Mouse (Mus musculus) urinary bladder, postnatal 36 days (tissue): Measurements from ENCODE around the gene Wdr95.
A peak's percentile ranks its signal among the peaks of the same experiment; 100 is the strongest.
"Not testable (repeated sequence)": the region's sequence is repeated elsewhere in the genome, so short reads cannot be mapped to it uniquely, and the experiment has no call there.

Experiments
- DNase-seq, 2 experiments: peaks; one replicate each; pipeline ENCODE4 v3.0.0; 2022; ENCODE audit warnings: low spot score in 2 of 2, mixed read lengths in 1 of 2

The Wdr95 gene

GRCm38 (mm10) chr5:149514890-149515289 lies 13.6 kb upstream of the Wdr95 start:
- no peak for DNase-seq

- no peak for DNase-seq
Observed at GRCm38 (mm10) chr5:149517116-149517515, 11.4 kb upstream of the Wdr95 start.

GRCm38 (mm10) chr5:149520806-149521205 lies 7.7 kb upstream of the Wdr95 start:
- no peak for DNase-seq

- DNase-seq, result no peak
Observed at GRCm38 (mm10) chr5:149523856-149524241, 4.6 kb upstream of the Wdr95 start.

- DNase-seq, result peak; percentile 61 to 75
Observed at GRCm38 (mm10) chr5:149524242-149524858, 4.1 kb upstream of the Wdr95 start.

- DNase-seq, result no peak
Observed at GRCm38 (mm10) chr5:149525055-149525785, 3.3 kb upstream of the Wdr95 start.

- peak in 1 of 2 experiments; percentile 25 for DNase-seq
Observed at GRCm38 (mm10) chr5:149526467-149526951, 2.0 kb upstream of the Wdr95 start.

- not testable (repeated sequence) for DNase-seq
Observed at GRCm38 (mm10) chr5:149527292-149527691, 1.2 kb upstream of the Wdr95 start.

- DNase-seq, result no peak
Observed at GRCm38 (mm10) chr5:149533847-149534246, 5.4 kb downstream of the Wdr95 start.

GRCm38 (mm10) chr5:149536005-149536404 lies 7.5 kb downstream of the Wdr95 start:
- DNase-seq, result no peak

- DNase-seq, result no peak
Observed at GRCm38 (mm10) chr5:149537796-149538511, 9.5 kb downstream of the Wdr95 start.

- no peak for DNase-seq
Observed at GRCm38 (mm10) chr5:149538531-149538930, 10.1 kb downstream of the Wdr95 start.

GRCm38 (mm10) chr5:149539051-149539450 lies 10.6 kb downstream of the Wdr95 start:
- DNase-seq, result no peak

GRCm38 (mm10) chr5:149551179-149551578 lies 22.7 kb downstream of the Wdr95 start:
- no peak for DNase-seq

- no peak for DNase-seq
Observed at GRCm38 (mm10) chr5:149552742-149553141, 24.3 kb downstream of the Wdr95 start.

- no peak for DNase-seq
Observed at GRCm38 (mm10) chr5:149553373-149553772, 24.9 kb downstream of the Wdr95 start.

GRCm38 (mm10) chr5:149554397-149554796 lies 25.9 kb downstream of the Wdr95 start:
- DNase-seq, result no peak

GRCm38 (mm10) chr5:149560903-149561588 lies 32.6 kb downstream of the Wdr95 start:
- no peak for DNase-seq

GRCm38 (mm10) chr5:149566026-149566425 lies 37.5 kb downstream of the Wdr95 start:
- no peak for DNase-seq

GRCm38 (mm10) chr5:149566957-149567356 lies 38.5 kb downstream of the Wdr95 start:
- DNase-seq, result no peak

GRCm38 (mm10) chr5:149568993-149569392 lies 40.5 kb downstream of the Wdr95 start:
- no peak for DNase-seq

GRCm38 (mm10) chr5:149576977-149577376 lies 48.5 kb downstream of the Wdr95 start:
- no peak for DNase-seq
